ENCODE assay signal across 8 mouse cellular contexts in genomic region chr11:95841498-95841830, GRCm38 (mm10). TPM values are rescaled to one million over a fixed set of nuclear protein-coding genes. Genes with fewer than 3 reads are reported as not detected.
DNase-seq lines count a peak whose midpoint lies in the region; ATAC-seq and TF ChIP-seq lines count a peak whose summit lies in the region.

No protein-coding gene starts in this region.

- no peak for TF ChIP-seq CTCF in layer of hippocampus, adult 2 months (conservative IDR thresholded peaks at IDR 0.05)
- TF ChIP-seq CTCF in liver, embryonic 14.5 days (IDR thresholded peaks at IDR 0.05; ENCODE audit: low read depth): no peak

- no peak for ATAC-seq in liver, embryonic 14.5 days (ENCODE audit: insufficient read depth)

- peak; percentile 2 for DNase-seq in adrenal gland, postnatal 14 days
- DNase-seq in adrenal gland, adult 18-20 months (ENCODE audit: low spot score in 2 of 2): no peak
- DNase-seq in layer of hippocampus, adult 2 months (ENCODE audit: low spot score in 2 of 2): no peak
- no peak for DNase-seq in layer of hippocampus, adult 11-12 months (ENCODE audit: low spot score)
- no peak for DNase-seq in embryonic facial prominence, embryonic 10.5 days (ENCODE audit: low spot score)
- DNase-seq in liver, embryonic 14.5 days (ENCODE audit: low read depth in 3 of 3, low spot score in 3 of 3): no peak
- DNase-seq in c-Kit-positive CD71-positive TER-119-positive erythroid progenitor cells, embryonic 14.5 days (ENCODE audit: low spot score): no peak
- no peak for DNase-seq in cerebellum, postnatal 25 days

- H3K4me2 ChIP-seq in liver, embryonic 14.5 days (ENCODE audit: low read depth): peak overlapping the region; percentile 38

- peaks cover 59% of the 10 kb centered on the region for H3K27me3 ChIP-seq in embryonic facial prominence, embryonic 10.5 days (replicated peaks; ENCODE audit: low read depth, poor library complexity, severe bottlenecking)
- no peaks in the 10 kb centered on the region; the same call in 1 of the 2 replicates for H3K27me3 ChIP-seq in liver, embryonic 14.5 days (ENCODE audit: control insufficient read depth, insufficient read depth, low read length)

- H3K4me1 ChIP-seq in embryonic facial prominence, embryonic 10.5 days: peaks cover 29% of the 10 kb centered on the region
- peaks cover 4 to 23% of the 10 kb centered on the region in 2 experiments; a peak in 3 of 4 replicates for H3K4me1 ChIP-seq in liver, embryonic 14.5 days (replicated peaks; ENCODE audit: control insufficient read depth in 2 of 2, insufficient read depth in 2 of 2, low read length in 1 of 2)

- H3K27ac ChIP-seq in layer of hippocampus, adult 2 months: peak overlapping the region; percentile 23; the same call in 1 of the 2 replicates
- peak overlapping the region; percentile 71 for H3K27ac ChIP-seq in embryonic facial prominence, embryonic 10.5 days (replicated peaks)
- no peak overlapping the region for H3K27ac ChIP-seq in liver, embryonic 14.5 days

- H3K9ac ChIP-seq in liver, embryonic 14.5 days (replicated peaks): no peak overlapping the region

- H3K36me3 ChIP-seq in embryonic facial prominence, embryonic 10.5 days (replicated peaks): no peaks in the 10 kb centered on the region
- no peaks in the 10 kb centered on the region for H3K36me3 ChIP-seq in liver, embryonic 14.5 days (replicated peaks; ENCODE audit: control insufficient read depth, insufficient read depth, low read depth)

- no peaks in the 10 kb centered on the region for H3K9me3 ChIP-seq in embryonic facial prominence, embryonic 10.5 days
- H3K9me3 ChIP-seq in liver, embryonic 14.5 days (ENCODE audit: control insufficient read depth, low read length): no peaks in the 10 kb centered on the region

- peak overlapping the region; percentile 21; the same call in 1 of the 2 replicates for H3K4me3 ChIP-seq in layer of hippocampus, adult 2 months
- H3K4me3 ChIP-seq in embryonic facial prominence, embryonic 10.5 days: peak overlapping the region; percentile 39
- peak overlapping the region; percentile 25 to 31; a peak in 3 of 4 replicates for H3K4me3 ChIP-seq in liver, embryonic 14.5 days (ENCODE audit: insufficient read depth in 1 of 2, low read depth in 2 of 2, low read length in 2 of 2)

- no peak for TF ChIP-seq EP300 in liver, embryonic 14.5 days (IDR thresholded peaks at IDR 0.05; ENCODE audit: low read depth)

- 62% methylated on average over 10 of the region's 10 CpGs for WGBS in embryonic facial prominence, embryonic 10.5 days
- WGBS in liver, embryonic 14.5 days (ENCODE audit: insufficient replicate concordance): 38% methylated on average over 10 of the region's 10 CpGs

RNA-seq across cellular contexts. Expression of gene Abi3, which starts 0.8 kb away (rescaled TPM):
- total RNA-seq in adrenal gland, postnatal 14 days (2021): 15.6 and 20.9 TPM in 2 replicates
- 10 to 100 TPM; 13.9 to 15.4 TPM for total RNA-seq in adrenal gland, adult 18-20 months (2021)
- 1 to 10 TPM; 3.3 to 6.8 TPM for total RNA-seq in layer of hippocampus, adult 2 months (2021)
- polyA plus RNA-seq in embryonic facial prominence, embryonic 10.5 days (2016; fragmentation: Nextera tagmentation; extraction: Ambion mirVana): 3.7 and 4.1 TPM in 2 replicates
- polyA plus RNA-seq in liver, embryonic 14.5 days (2012; rRNA removed): 4.9 and 6.2 TPM in 2 replicates
- polyA plus RNA-seq in liver, embryonic 14.5 days (2014; fragmentation: Nextera tagmentation; extraction: Ambion mirVana): 2.3 and 3.8 TPM in 2 replicates

RNA-seq across cellular contexts. Expression of gene Gngt2, which starts 4.4 kb away (rescaled TPM):
- total RNA-seq in adrenal gland, postnatal 14 days (2021): 30.3 and 31.4 TPM in 2 replicates
- 10 to 100 TPM; 23.9 to 29.2 TPM for total RNA-seq in adrenal gland, adult 18-20 months (2021)
- 1 to 10 TPM; 2.6 to 4.5 TPM for total RNA-seq in layer of hippocampus, adult 2 months (2021)
- polyA plus RNA-seq in embryonic facial prominence, embryonic 10.5 days (2016; fragmentation: Nextera tagmentation; extraction: Ambion mirVana): 9.5 and 10.0 TPM in 2 replicates
- 6.9 and 13.0 TPM in 2 replicates for polyA plus RNA-seq in liver, embryonic 14.5 days (2012; rRNA removed)
- polyA plus RNA-seq in liver, embryonic 14.5 days (2014; fragmentation: Nextera tagmentation; extraction: Ambion mirVana): 16.5 and 17.5 TPM in 2 replicates

RNA-seq across cellular contexts. Expression of gene Phospho1, which starts 17.2 kb away (rescaled TPM):
- 269 and 312 TPM in 2 replicates for total RNA-seq in adrenal gland, postnatal 14 days (2021)
- total RNA-seq in adrenal gland, adult 18-20 months (2021): 100 to 1,000 TPM; 202 to 415 TPM
- total RNA-seq in layer of hippocampus, adult 2 months (2021): 10 to 100 TPM; 48.8 to 63.0 TPM
- polyA plus RNA-seq in embryonic facial prominence, embryonic 10.5 days (2016; fragmentation: Nextera tagmentation; extraction: Ambion mirVana): not detected in 2 replicates
- polyA plus RNA-seq in liver, embryonic 14.5 days (2012; rRNA removed): 21.4 and 22.0 TPM in 2 replicates
- 5.7 and 6.6 TPM in 2 replicates for polyA plus RNA-seq in liver, embryonic 14.5 days (2014; fragmentation: Nextera tagmentation; extraction: Ambion mirVana)
